Mouse (Mus musculus): ENCODE measurements around the gene 2010111I01Rik. TPM values are rescaled to one million over a fixed set of nuclear protein-coding genes. Genes with fewer than 3 reads are reported as not detected.

2010111I01Rik gene
- polyA plus RNA-seq, 1 experiment from 2014 or later = 16.5 TPM

- H3K36me3 ChIP-seq = no peaks in the 10 kb centered on the region
- no peak overlapping the region for H3K4me3 ChIP-seq (replicated peaks)
- no peak overlapping the region for H3K9ac ChIP-seq
- no peak for ATAC-seq (ENCODE audit: low read depth)
- no peaks in the 10 kb centered on the region for H3K9me3 ChIP-seq (replicated peaks)
- H3K27me3 ChIP-seq = no peaks in the 10 kb centered on the region
- WGBS (ENCODE audit: insufficient replicate concordance) = 78% methylated on average over 4 of the region's 4 CpGs
- peaks cover 41% of the 10 kb centered on the region for H3K4me1 ChIP-seq (replicated peaks)
- H3K4me2 ChIP-seq = no peak overlapping the region
- H3K27ac ChIP-seq = no peak overlapping the region
- DNase-seq = no peak
Observed at GRCm38 (mm10) chr13:63276389-63276788, 311.7 kb downstream of the 2010111I01Rik start.

- Histone ChIP-seq H3K4me2 (no peak overlapping the region), H3K4me3 (replicated peaks) (no peak overlapping the region)
- 55% methylated on average over 5 of the region's 5 CpGs for WGBS (ENCODE audit: insufficient replicate concordance)
Observed at GRCm38 (mm10) chr13:63277316-63277715, 312.6 kb downstream of the 2010111I01Rik start.

GRCm38 (mm10) chr13:63278141-63278631, 313.5 kb downstream of the 2010111I01Rik start:
- Histone ChIP-seq H3K27ac (no peak overlapping the region), H3K4me2 (no peak overlapping the region), H3K9me3 (replicated peaks) (no peaks in the 10 kb centered on the region), H3K4me3 (replicated peaks) (no peak overlapping the region), H3K27me3 (no peaks in the 10 kb centered on the region), H3K4me1 (replicated peaks) (peaks cover 26% of the 10 kb centered on the region), H3K36me3 (peaks cover 1% of the 10 kb centered on the region; the same call in 1 of the 2 replicates), H3K9ac (no peak overlapping the region)
- no peak for ATAC-seq (ENCODE audit: low read depth)
- WGBS (ENCODE audit: insufficient replicate concordance) = 35% methylated on average over 5 of the region's 5 CpGs
- no peak for DNase-seq

More at GRCm38 (mm10) chr13:63277316-63277715, 312.6 kb downstream of the 2010111I01Rik start:
- Histone ChIP-seq H3K9ac (no peak overlapping the region), H3K27ac (no peak overlapping the region), H3K9me3 (replicated peaks) (no peaks in the 10 kb centered on the region), H3K36me3 (no peaks in the 10 kb centered on the region), H3K4me1 (replicated peaks) (peaks cover 34% of the 10 kb centered on the region), H3K27me3 (no peaks in the 10 kb centered on the region)
- no peak for ATAC-seq (ENCODE audit: low read depth)
- no peak for DNase-seq

- H3K36me3 ChIP-seq = peaks cover 7% of the 10 kb centered on the region; the same call in 1 of the 2 replicates
- DNase-seq = no peak
- peak overlapping the region; percentile 6; the same call in 1 of the 2 replicates for H3K27ac ChIP-seq
- WGBS (ENCODE audit: insufficient replicate concordance) = 36% methylated on average over 10 of the region's 10 CpGs
- peak overlapping the region; percentile 16 for H3K4me2 ChIP-seq
- no peaks in the 10 kb centered on the region for H3K27me3 ChIP-seq
- H3K4me1 ChIP-seq (replicated peaks) = peaks cover 23% of the 10 kb centered on the region
- H3K9me3 ChIP-seq (replicated peaks) = no peaks in the 10 kb centered on the region
- H3K4me3 ChIP-seq (replicated peaks) = no peak overlapping the region
- ATAC-seq (ENCODE audit: low read depth) = peak; percentile 68
- H3K9ac ChIP-seq = no peak overlapping the region
Observed at GRCm38 (mm10) chr13:63278796-63279475, 314.2 kb downstream of the 2010111I01Rik start.

GRCm38 (mm10) chr13:63279807-63280206, 315.1 kb downstream of the 2010111I01Rik start:
- no peaks in the 10 kb centered on the region for H3K27me3 ChIP-seq
- no peak overlapping the region for H3K9ac ChIP-seq
- H3K4me3 ChIP-seq (replicated peaks) = no peak overlapping the region
- ATAC-seq (ENCODE audit: low read depth) = no peak
- no peaks in the 10 kb centered on the region for H3K9me3 ChIP-seq (replicated peaks)
- H3K36me3 ChIP-seq = peaks cover 7% of the 10 kb centered on the region; the same call in 1 of the 2 replicates
- H3K4me2 ChIP-seq = no peak overlapping the region
- H3K4me1 ChIP-seq (replicated peaks) = peaks cover 22% of the 10 kb centered on the region
- H3K27ac ChIP-seq = no peak overlapping the region
- 68% methylated on average over 8 of the region's 8 CpGs for WGBS (ENCODE audit: insufficient replicate concordance)
- no peak for DNase-seq

- no peak overlapping the region for H3K9ac ChIP-seq
Observed at GRCm38 (mm10) chr13:63280344-63280743, 315.7 kb downstream of the 2010111I01Rik start.

GRCm38 (mm10) chr13:63281206-63281605, 316.5 kb downstream of the 2010111I01Rik start:
- Histone ChIP-seq H3K27me3 (no peaks in the 10 kb centered on the region), H3K36me3 (peaks cover 12% of the 10 kb centered on the region; the same call in 1 of the 2 replicates), H3K4me1 (replicated peaks) (peaks cover 22% of the 10 kb centered on the region), H3K4me3 (replicated peaks) (no peak overlapping the region), H3K27ac (no peak overlapping the region), H3K4me2 (no peak overlapping the region), H3K9me3 (replicated peaks) (no peaks in the 10 kb centered on the region), H3K9ac (no peak overlapping the region)
- 80% methylated on average over 8 of the region's 8 CpGs for WGBS (ENCODE audit: insufficient replicate concordance)
- ATAC-seq (ENCODE audit: low read depth) (no peak), DNase-seq (no peak)

More at GRCm38 (mm10) chr13:63280344-63280743, 315.7 kb downstream of the 2010111I01Rik start:
- no peaks in the 10 kb centered on the region for H3K9me3 ChIP-seq (replicated peaks)
- no peak for DNase-seq
- H3K4me2 ChIP-seq = no peak overlapping the region
- H3K4me1 ChIP-seq (replicated peaks) = peaks cover 22% of the 10 kb centered on the region
- no peaks in the 10 kb centered on the region for H3K27me3 ChIP-seq
- 70% methylated on average over 3 of the region's 3 CpGs for WGBS (ENCODE audit: insufficient replicate concordance)
- peaks cover 9% of the 10 kb centered on the region; the same call in 1 of the 2 replicates for H3K36me3 ChIP-seq
- no peak overlapping the region; the same call in 1 of the 2 replicates for H3K27ac ChIP-seq
- no peak overlapping the region for H3K4me3 ChIP-seq (replicated peaks)
- no peak for ATAC-seq (ENCODE audit: low read depth)

- Histone ChIP-seq H3K4me1 (replicated peaks) (peaks cover 12% of the 10 kb centered on the region), H3K27me3 (no peaks in the 10 kb centered on the region), H3K9ac (no peak overlapping the region), H3K9me3 (replicated peaks) (no peaks in the 10 kb centered on the region), H3K4me2 (no peak overlapping the region), H3K4me3 (replicated peaks) (no peak overlapping the region), H3K36me3 (peaks cover 27% of the 10 kb centered on the region), H3K27ac (no peak overlapping the region)
- DNase-seq (no peak), ATAC-seq (ENCODE audit: low read depth) (no peak)
Observed at GRCm38 (mm10) chr13:63283236-63283635, 318.5 kb downstream of the 2010111I01Rik start.

- Histone ChIP-seq H3K27ac (no peak overlapping the region), H3K36me3 (peaks cover 27% of the 10 kb centered on the region), H3K4me1 (replicated peaks) (0 out of 2 replicates have a peak, but pooled peaks cover 2% of the 10 kb centered on the region), H3K9me3 (replicated peaks) (no peaks in the 10 kb centered on the region), H3K4me3 (replicated peaks) (no peak overlapping the region), H3K9ac (no peak overlapping the region), H3K27me3 (no peaks in the 10 kb centered on the region), H3K4me2 (no peak overlapping the region)
- no peak for DNase-seq
- no peak for ATAC-seq (ENCODE audit: low read depth)
- WGBS (ENCODE audit: insufficient replicate concordance) = 76% methylated on average over 3 of the region's 3 CpGs
Observed at GRCm38 (mm10) chr13:63284748-63285147, 320.1 kb downstream of the 2010111I01Rik start.

DNA sequence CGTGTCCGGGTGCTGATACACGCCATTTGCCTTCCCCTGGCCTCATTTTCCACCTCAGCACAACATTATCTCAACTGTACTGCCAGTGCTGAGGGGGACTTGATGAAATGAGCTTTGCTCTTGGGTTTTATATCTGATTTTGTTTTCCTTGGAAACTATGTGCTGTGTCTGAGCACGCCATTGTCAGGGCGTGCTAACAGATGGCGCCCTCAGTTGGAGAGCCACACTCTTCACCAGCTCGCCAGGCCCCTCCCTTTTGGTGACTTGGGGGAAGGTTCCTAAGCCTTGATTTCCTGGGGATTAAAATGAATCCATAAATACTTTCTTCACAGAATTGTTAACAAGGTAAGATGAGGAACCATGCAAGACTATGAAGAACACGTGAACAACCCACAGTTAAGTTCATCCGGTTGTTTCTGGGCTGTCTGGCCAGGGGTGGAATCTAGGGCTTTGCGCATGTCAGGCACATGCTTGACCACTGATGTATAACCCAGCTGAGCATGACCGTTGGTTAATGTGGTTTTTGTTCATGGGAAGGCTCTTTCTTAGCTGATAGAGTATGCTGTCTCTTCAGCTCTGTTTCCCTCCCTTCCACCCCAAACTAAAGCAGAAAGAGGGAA, 321.9 kb downstream of the 2010111I01Rik start:
- no peak overlapping the region for H3K27ac ChIP-seq
- ATAC-seq (ENCODE audit: low read depth) (no peak), DNase-seq (no peak)
- no peaks in the 10 kb centered on the region for H3K9me3 ChIP-seq (replicated peaks)
- no peak overlapping the region for H3K4me3 ChIP-seq (replicated peaks)
- peaks cover 30% of the 10 kb centered on the region for H3K36me3 ChIP-seq
- H3K9ac ChIP-seq = no peak overlapping the region
- no peaks in the 10 kb centered on the region for H3K27me3 ChIP-seq
- H3K4me1 ChIP-seq (replicated peaks) = no peaks in the 10 kb centered on the region
- H3K4me2 ChIP-seq = no peak overlapping the region
- 68% methylated on average over 11 of the region's 11 CpGs for WGBS (ENCODE audit: insufficient replicate concordance)

DNA sequence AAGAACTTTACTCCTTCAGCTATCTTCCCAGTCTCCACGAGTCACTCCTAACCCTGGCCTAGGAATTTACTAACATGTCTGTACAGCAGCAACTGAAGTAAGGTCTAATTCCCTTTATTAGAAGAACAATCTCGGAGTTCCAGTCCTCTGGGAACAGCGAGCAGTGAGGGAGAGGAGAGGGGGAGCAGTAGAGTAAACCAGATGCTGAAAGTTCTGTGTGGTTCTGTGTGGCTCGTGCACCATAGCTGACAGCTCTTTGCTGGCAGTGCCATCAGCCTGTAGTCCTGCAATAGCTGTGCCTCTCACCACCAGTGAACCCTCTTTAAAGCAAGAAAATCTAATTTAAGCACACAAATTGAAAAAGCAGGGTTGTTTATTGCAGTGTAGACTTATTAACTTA, 324.5 kb downstream of the 2010111I01Rik start:
- WGBS (ENCODE audit: insufficient replicate concordance) = 66% methylated on average over 4 of the region's 4 CpGs
- peaks cover 23% of the 10 kb centered on the region for H3K36me3 ChIP-seq
- no peak overlapping the region for H3K27ac ChIP-seq

More for the DNA sequence above, 324.5 kb downstream of the 2010111I01Rik start:
- H3K4me1 ChIP-seq (replicated peaks) = peaks cover 5% of the 10 kb centered on the region; the same call in 1 of the 2 replicates
- H3K4me3 ChIP-seq (replicated peaks) = no peak overlapping the region
- no peaks in the 10 kb centered on the region for H3K27me3 ChIP-seq
- no peak for ATAC-seq (ENCODE audit: low read depth)
- H3K4me2 ChIP-seq = no peak overlapping the region
- no peak overlapping the region for H3K9ac ChIP-seq
- no peak for DNase-seq
- H3K9me3 ChIP-seq (replicated peaks) = no peaks in the 10 kb centered on the region
